Mouse (Mus musculus) spleen, postnatal 36 days (tissue): Measurements from ENCODE around the gene Itgav.
"Not testable (repeated sequence)": the region's sequence is repeated elsewhere in the genome, so short reads cannot be mapped to it uniquely, and the experiment has no call there.

Experiments
- DNase-seq, 2 experiments: peaks; one replicate each; pipeline ENCODE4 v3.0.0; 2022; ENCODE audit warnings: low spot score in 2 of 2, mixed read lengths in 1 of 2

Gene Itgav

DNA sequence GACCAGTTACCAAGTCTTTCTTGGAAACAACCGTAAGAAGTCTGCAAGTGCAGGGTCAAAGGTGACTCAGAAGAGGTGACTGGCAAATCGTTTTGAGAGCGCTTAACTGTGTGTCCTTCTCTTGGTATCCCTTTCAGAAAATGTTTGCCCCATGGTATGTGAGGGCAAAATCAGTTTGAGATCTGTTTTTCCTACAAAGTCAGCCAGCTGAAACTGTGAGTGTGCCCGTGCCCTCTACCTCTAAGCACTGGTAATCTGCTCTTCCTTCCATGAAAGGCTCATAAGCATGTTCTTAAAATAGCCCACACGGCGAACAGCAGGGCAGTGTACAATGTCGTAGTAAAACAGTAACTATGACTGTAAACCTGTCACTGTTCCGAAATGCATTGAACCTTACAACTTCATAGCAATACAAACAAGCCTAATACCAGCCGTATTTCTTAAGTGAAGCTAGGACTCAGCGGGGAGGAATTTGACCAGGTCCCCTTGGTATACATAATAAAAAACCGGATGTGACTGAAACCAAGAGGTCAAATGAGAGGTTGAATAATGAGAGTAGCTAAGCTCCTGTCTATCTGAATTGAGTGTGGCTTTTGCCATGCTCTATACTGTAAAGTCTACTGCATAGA, 14.2 kb upstream of the Itgav start:
- no peak for DNase-seq

GRCm38 (mm10) chr2:83713281-83713680, 10.9 kb upstream of the Itgav start:
- DNase-seq, result not testable (repeated sequence)

- DNase-seq, result no peak
These were observed 10.3 kb upstream of the Itgav start for GRCm38 (mm10) chr2:83713946-83714345.

- peak; percentile 36 to 53 for DNase-seq
These were observed 9.4 kb upstream of the Itgav start for GRCm38 (mm10) chr2:83714783-83715182.

DNA sequence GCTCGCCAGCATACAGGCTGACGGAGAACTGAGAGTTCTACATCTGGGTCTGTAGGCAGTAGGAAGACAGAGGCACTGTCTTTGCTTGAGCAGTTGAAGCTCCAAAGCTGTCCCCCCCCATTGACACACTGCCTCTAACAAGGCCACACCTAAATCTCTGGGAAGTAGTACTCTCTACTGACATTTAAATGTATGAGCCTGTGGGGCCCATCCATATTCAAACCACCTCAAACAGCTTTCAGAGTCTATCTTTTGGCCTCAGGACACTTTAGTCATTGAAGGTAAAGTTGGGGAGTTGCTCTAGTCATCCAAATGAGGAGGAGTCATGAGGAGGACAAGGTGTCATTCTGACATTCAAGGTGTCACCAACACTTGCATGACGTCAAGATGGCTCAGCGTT, 5.9 kb upstream of the Itgav start:
- no peak for DNase-seq

GRCm38 (mm10) chr2:83721635-83722034, 2.6 kb upstream of the Itgav start:
- no peak for DNase-seq

GRCm38 (mm10) chr2:83722936-83723335, 1.3 kb upstream of the Itgav start:
- no peak for DNase-seq

DNA sequence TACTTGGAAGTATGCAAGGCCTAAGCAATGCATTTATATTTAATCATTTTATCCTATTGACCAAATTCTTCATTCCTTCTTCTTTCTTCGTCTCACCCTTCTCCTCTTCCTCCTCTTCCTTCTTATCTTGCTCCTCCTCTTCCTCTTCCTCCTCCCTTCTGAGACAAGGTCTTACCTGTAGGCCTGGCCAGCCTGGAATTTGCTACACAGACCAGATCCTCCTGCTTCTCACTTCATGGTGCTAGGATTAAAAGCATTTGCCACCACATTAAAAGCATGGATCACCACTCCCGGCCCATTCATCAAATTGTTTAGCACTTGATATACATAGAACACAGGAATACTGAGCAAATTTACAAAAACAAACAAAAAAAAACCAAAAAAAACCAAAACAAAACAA, 851 bp upstream of the Itgav start:
- DNase-seq, result no peak

GRCm38 (mm10) chr2:83724827-83725730, 882 bp downstream of the Itgav start:
- peak in 1 of 2 experiments; percentile 28 for DNase-seq

- no peak for DNase-seq
These were observed 1.6 kb downstream of the Itgav start for GRCm38 (mm10) chr2:83725796-83726195.

- no peak for DNase-seq
These were observed 4.1 kb downstream of the Itgav start for GRCm38 (mm10) chr2:83728238-83728682.

DNA sequence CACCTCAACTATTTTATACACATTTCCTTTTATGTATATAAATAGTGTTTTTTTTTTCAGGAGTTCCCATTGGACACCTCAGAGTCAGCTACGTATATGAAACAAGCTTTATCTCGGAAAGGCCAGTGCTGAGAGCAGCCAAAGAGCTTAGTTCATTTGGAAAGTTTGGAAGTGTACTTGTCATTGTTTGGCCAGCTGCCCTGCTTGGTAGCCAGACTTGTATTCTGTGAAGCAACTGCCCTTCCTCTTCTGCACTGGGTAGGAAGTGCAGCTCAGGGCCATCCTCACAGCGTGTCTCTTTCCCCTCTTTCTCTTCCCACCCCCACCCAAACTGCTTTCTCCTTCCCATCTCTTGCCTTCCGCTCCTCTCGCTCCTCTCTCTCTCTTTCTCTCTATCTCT, 5.1 kb downstream of the Itgav start:
- DNase-seq, result peak in 1 of 2 experiments; percentile 40

GRCm38 (mm10) chr2:83732896-83733295, 8.7 kb downstream of the Itgav start:
- no peak for DNase-seq

DNA sequence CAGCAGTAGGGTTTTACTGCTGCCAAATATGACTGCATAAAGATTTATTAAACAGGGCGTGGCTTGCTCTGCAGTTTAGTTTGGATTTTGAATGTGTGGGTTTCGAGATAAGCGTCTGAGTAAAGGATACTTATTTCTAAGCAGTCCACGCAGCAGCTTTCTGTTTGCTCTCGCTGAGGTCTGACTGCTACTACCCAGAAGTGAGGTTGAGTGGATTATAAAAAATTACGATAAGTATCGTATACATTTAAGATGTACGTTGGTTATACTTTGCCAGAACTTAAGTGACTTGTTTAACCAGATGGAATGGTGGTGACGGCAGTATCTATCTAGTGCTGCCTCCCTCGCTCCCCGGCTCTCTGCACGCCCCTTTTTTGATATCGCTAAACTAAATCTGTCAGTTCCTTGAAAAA, 9.8 kb downstream of the Itgav start:
- DNase-seq, result no peak

- no peak for DNase-seq
These were observed 11.1 kb downstream of the Itgav start for GRCm38 (mm10) chr2:83735276-83735675.

DNA sequence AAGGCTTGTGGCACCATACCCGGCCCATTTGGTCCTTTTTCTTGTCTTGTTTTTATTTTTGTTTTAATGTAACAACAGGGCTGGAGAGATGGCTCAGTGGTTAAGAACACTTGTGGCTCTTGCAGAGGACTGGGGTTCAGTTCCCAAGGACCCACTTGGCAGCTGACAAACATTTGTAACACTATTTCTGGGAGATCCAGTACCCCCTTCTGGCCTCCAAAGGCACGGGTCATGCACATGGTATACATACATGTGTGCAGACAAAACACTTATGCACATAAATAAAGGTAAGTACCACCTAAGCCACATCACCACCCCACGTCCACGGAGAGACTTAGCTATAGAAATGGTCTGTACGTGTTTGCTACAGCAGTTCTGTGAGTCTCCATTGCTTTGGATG, 12.6 kb downstream of the Itgav start:
- DNase-seq, result no peak

GRCm38 (mm10) chr2:83738586-83739251, 14.5 kb downstream of the Itgav start:
- no peak for DNase-seq

DNA sequence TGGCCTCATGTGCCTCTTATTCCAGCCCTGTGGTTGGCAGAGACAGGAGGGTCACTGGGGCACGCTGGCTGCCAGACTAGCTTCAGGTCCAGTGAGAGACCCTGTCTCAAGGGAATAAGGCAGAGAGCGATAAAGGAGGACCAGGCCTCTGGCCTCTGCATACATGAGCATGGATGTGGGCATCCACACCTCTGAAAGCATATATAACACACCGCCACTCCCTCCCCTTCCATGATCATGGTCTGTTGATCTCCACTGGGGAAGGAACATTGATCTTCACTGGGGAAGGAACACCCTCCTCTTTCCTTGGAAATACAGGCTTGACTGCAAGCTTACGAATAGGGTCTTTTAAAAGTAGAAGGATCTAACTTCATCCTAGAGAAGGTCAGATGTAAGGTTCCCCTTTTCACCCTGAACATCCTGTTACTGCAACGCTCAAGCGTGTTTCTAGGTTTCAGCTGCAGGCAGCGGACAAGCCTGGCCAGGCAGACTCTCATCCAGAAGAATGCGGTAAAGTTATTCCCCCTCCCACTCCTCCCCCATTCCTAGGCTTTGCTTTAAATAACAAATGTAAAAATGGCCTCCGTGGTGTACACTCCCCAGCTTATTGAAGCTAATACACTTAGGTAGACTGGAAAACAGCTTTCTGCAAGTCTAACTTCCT, 15.4 kb downstream of the Itgav start:
- no peak for DNase-seq

- DNase-seq, result no peak
These were observed 16.4 kb downstream of the Itgav start for GRCm38 (mm10) chr2:83740601-83741031.

DNA sequence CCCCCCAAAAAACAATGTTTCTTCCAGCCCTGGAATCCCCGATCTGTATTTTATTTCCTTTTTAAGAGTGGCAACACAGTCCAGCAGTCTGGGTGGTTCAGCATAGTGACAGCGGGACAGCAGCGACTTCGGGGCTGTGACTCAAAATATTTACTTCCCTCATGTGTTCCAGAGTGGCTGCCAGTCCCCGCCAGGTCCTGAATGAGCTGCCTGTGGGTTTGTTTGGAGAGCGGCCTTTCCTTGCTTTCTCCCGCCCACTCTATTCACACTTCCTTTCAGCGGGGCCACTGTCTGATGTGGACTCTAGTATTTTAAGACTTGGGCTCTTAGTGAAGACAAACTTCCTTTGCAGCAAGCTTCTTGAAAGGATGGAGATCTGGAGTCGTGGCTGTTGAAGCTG, 18.0 kb downstream of the Itgav start:
- no peak for DNase-seq

- DNase-seq, result no peak
These were observed 18.6 kb downstream of the Itgav start for GRCm38 (mm10) chr2:83742836-83743235.
